Mouse (Mus musculus) forebrain, embryonic 13.5 days (tissue): Measurements from ENCODE around the gene Rnf222. TPM values are rescaled to one million over a fixed set of nuclear protein-coding genes. Genes with fewer than 3 reads are reported as not detected.

Source experiments
- ATAC-seq: fragments of 200-750 bp; cut with Nextera tagmentation; 2 replicates; pipeline ENCODE4 v1.8.0; 2017
- H3K27ac ChIP-seq: fragments of 300-500 bp; sonication (generic); 2 replicates; pipeline ENCODE4 v1.5.1; 2015; ENCODE audit warnings: inconsistent platforms, mild to moderate bottlenecking, moderate library complexity
- H3K27me3 ChIP-seq: fragments of 300-500 bp; sonication (generic); 2 replicates; pipeline ENCODE4 v1.6.1; 2015; ENCODE audit warnings: mild to moderate bottlenecking, inconsistent platforms
- H3K36me3 ChIP-seq: fragments of 300-500 bp; sonication (generic); 2 replicates; pipeline ENCODE4 v1.6.1; 2015; ENCODE audit warnings: mild to moderate bottlenecking, inconsistent platforms; ENCODE audit not compliant: poor library complexity, severe bottlenecking
- H3K4me1 ChIP-seq: fragments of 300-500 bp; sonication (generic); 2 replicates; pipeline ENCODE4 v1.6.1; 2015; ENCODE audit warnings: inconsistent platforms
- H3K4me2 ChIP-seq: fragments of 300-500 bp; sonication (generic); 2 replicates; pipeline ENCODE4 v1.6.1; 2015; ENCODE audit warnings: inconsistent platforms, mild to moderate bottlenecking, moderate library complexity
- H3K4me3 ChIP-seq: fragments of 300-500 bp; sonication (generic); 2 replicates; pipeline ENCODE4 v1.5.1; 2015; ENCODE audit warnings: mild to moderate bottlenecking, inconsistent platforms
- H3K9ac ChIP-seq: fragments of 300-500 bp; sonication (generic); 2 replicates; pipeline ENCODE4 v1.6.1; 2015; ENCODE audit warnings: mild to moderate bottlenecking, inconsistent platforms
- H3K9me3 ChIP-seq: fragments of 300-500 bp; sonication (generic); replicated peaks from 2 replicates; pipeline ENCODE4 v1.6.1; 2016; ENCODE audit warnings: inconsistent platforms
- WGBS: fragments of 180-500 bp; shearing (Covaris S2); methylation state at CpG from one replicate; pipeline ENCODE4 v1.1.7; 2015; 5-methylcytosine and 5-hydroxymethylcytosine counted together
- polyA plus RNA-seq: library from polyadenylated mRNA; unstranded; fragments of >200 nt; fragmentation: Nextera tagmentation; extraction: Ambion mirVana; gene quantifications from 2 replicates; pipeline ENCODE4 v1.2.1, GENCODE M21; 2015

The Rnf222 gene
- polyA plus RNA-seq, 1 experiment from 2014 or later, result 0.08 TPM

DNA sequence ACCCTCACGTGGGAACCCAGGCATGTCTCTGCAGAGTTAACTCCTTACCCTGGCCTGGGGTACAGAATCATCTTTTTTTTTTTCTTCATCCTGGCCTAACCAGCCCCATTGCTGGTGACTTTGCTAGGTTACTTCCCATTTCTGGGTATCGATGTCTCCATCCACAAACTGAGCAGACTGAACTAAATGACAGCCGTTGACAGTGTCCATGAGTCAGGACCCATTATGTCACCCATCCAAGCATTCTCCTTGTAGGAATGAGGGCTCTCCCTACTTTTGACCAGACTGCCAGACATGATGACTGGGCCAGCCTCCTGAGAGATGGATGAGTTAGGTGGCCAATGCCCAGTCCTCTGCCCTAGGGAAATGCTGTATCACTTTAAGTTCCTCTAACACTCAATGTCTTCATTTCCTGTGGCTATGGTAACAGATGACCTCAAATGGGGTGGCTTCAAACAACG lies 24.7 kb upstream of the Rnf222 start:
- Histone ChIP-seq H3K9me3 (no peaks in the 10 kb centered on the region), H3K4me2 (no peak overlapping the region), H3K9ac (no peak overlapping the region), H3K4me1 (no peaks in the 10 kb centered on the region), H3K27ac (no peak overlapping the region), H3K36me3 (no peaks in the 10 kb centered on the region), H3K4me3 (no peak overlapping the region), H3K27me3 (no peaks in the 10 kb centered on the region)
- no peak for ATAC-seq
- 79% methylated on average over 4 of the region's 4 CpGs for WGBS

DNA sequence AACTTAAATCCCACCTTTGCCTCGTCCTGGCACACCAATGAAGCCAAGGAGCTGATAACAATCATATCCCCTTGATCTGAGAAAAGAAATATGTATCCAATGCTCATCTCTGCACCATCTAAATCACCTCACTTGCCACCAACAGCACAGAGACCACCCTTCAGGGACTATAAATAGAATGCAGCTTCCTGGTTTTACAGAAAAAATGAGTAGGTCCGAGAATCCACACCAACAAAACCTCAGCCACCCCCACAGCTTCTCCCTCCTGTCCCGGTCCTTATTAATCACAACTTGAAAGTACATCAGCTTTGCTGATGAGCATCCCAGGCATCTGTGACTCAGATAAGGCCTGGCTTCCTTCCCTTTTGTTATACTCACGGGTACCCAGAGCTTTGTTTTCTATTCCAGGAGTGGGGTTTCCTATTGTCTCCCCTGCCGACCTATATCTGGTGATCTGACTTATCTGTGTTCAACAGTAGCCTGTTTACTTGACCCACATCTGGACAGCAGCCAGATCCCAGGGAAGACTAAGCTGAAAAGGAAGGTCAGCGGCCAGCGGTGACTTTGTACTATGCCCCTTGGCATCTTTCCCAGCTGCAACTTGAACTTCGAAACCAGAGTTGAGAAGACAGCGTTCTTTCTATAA lies 23.7 kb upstream of the Rnf222 start:
- H3K36me3 ChIP-seq, result no peaks in the 10 kb centered on the region
- H3K9ac ChIP-seq, result no peak overlapping the region
- ATAC-seq, result no peak
- H3K4me2 ChIP-seq, result no peak overlapping the region
- H3K4me1 ChIP-seq, result no peaks in the 10 kb centered on the region
- H3K4me3 ChIP-seq, result no peak overlapping the region
- no peak overlapping the region for H3K27ac ChIP-seq
- no peaks in the 10 kb centered on the region for H3K27me3 ChIP-seq
- WGBS, result 63% methylated on average over 9 of the region's 9 CpGs
- no peaks in the 10 kb centered on the region for H3K9me3 ChIP-seq

DNA sequence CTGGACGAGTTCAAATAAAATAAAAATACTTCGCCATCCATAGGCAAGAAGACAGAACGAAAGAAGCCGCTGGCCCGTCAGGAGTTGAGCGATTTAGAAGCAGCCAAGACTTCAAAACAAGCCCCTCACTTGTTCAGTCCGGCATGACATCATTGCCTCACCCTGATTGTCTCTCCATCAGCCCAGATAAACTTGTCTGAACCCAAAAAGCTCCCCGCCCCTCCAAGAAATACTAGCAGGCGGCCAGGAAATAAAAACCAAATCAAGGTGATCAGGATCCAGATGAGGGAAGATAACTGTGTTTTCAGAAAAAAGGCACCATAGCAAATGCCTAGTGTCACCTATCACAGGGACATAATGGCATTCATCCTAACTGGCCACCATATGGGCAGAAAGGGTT lies 17.1 kb upstream of the Rnf222 start:
- Histone ChIP-seq H3K9ac (no peak overlapping the region), H3K4me3 (no peak overlapping the region), H3K36me3 (no peaks in the 10 kb centered on the region), H3K27me3 (no peaks in the 10 kb centered on the region), H3K4me2 (no peak overlapping the region), H3K4me1 (no peaks in the 10 kb centered on the region), H3K27ac (no peak overlapping the region), H3K9me3 (no peaks in the 10 kb centered on the region)
- no peak for ATAC-seq
- 81% methylated on average over 9 of the region's 9 CpGs for WGBS

GRCm38 (mm10) chr11:68871748-68872147 lies 16.6 kb upstream of the Rnf222 start, which contains the start of gene Ndel1:
Ndel1 (minus strand) TSS chr11:68871858.
- Histone ChIP-seq H3K4me1 (no peaks in the 10 kb centered on the region), H3K4me2 (no peak within 1 kb of the TSS), H3K9me3 (no peaks in the 10 kb centered on the region), H3K27me3 (no peaks in the 10 kb centered on the region), H3K9ac (no peak within 1 kb of the TSS), H3K36me3 (no peaks in the 10 kb centered on the region), H3K4me3 (no peak within 1 kb of the TSS), H3K27ac (no peak within 1 kb of the TSS)
- 66% methylated on average over 6 of the region's 6 CpGs for WGBS
- ATAC-seq, result no peak

DNA sequence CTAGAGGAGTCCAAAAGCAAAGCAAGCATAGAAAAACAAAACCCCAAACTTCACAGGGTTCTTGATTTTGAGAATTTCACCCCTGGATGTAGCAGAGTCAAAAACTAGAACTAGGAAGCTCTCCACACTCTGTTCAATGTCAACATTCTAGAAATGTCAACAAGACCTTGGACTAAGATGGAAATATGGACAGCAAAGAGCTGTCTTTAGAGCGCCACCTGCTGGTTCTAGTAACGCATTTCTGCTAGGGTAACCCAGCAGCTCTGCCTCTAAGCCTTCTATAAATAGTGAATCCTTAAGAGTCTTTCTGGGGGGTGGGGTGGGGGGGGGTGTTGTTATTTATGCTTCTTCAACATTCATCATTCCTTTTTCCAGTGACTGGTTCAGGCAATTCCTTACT lies 13.5 kb upstream of the Rnf222 start:
- Histone ChIP-seq H3K27ac (no peak overlapping the region), H3K9ac (no peak overlapping the region), H3K9me3 (no peaks in the 10 kb centered on the region), H3K36me3 (no peaks in the 10 kb centered on the region), H3K4me2 (no peak overlapping the region), H3K27me3 (no peaks in the 10 kb centered on the region), H3K4me3 (no peak overlapping the region), H3K4me1 (no peaks in the 10 kb centered on the region)
- ATAC-seq, result no peak
- 2% methylated on average over 2 of the region's 2 CpGs for WGBS

DNA sequence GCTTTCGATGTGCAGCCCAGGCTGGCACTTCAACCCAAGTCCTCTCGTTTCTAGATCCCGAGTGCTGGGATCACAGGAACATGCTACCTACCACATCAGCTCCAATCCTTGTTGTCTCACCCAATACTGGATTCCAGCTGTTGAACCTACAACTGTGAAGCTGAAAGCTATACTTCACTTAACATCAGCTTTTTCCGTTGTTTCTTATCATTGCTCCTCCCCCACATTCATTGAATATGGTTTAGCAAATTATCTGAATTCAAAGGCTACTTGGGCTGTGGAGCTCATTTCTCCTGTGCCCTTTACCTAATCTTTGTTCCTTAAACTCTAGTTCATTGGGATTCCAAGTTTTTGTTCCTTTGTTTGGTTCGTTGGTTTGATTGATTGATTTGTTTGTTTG lies 9.5 kb upstream of the Rnf222 start:
- Histone ChIP-seq H3K4me3 (no peak overlapping the region), H3K9me3 (no peaks in the 10 kb centered on the region), H3K27me3 (no peaks in the 10 kb centered on the region), H3K4me1 (no peaks in the 10 kb centered on the region), H3K4me2 (no peak overlapping the region), H3K9ac (no peak overlapping the region), H3K36me3 (no peaks in the 10 kb centered on the region), H3K27ac (no peak overlapping the region)
- WGBS, result 91% methylated on average over 5 of the region's 5 CpGs
- no peak for ATAC-seq

GRCm38 (mm10) chr11:68882107-68882506 lies 6.2 kb upstream of the Rnf222 start:
- Histone ChIP-seq H3K9me3 (no peaks in the 10 kb centered on the region), H3K4me2 (no peak overlapping the region), H3K27me3 (no peaks in the 10 kb centered on the region), H3K4me3 (no peak overlapping the region), H3K27ac (no peak overlapping the region), H3K9ac (no peak overlapping the region), H3K4me1 (no peaks in the 10 kb centered on the region), H3K36me3 (no peaks in the 10 kb centered on the region)
- ATAC-seq, result no peak
- 21% methylated on average over 14 of the region's 14 CpGs for WGBS

DNA sequence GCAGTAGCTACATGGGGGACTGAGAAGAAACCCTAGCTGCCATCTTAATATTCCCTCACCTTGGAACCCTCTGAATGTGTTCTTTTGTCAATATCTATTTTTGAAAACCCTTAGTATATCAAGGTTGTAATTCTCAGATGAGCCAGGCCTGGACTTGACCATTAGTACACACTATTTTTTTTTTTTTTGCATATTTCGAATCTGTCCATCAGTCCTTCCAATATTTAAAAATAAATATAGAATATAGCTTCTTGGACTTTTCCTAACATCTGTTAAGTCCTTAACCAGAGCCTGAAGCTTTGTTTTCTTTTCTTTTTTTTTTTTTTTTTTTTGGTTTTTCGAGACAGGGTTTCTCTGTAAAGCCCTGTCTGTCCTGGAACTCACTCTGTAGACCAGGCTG lies 4.5 kb upstream of the Rnf222 start:
- ATAC-seq, result no peak
- Histone ChIP-seq H3K27me3 (no peaks in the 10 kb centered on the region), H3K4me2 (no peak overlapping the region), H3K4me1 (no peaks in the 10 kb centered on the region), H3K4me3 (no peak overlapping the region), H3K36me3 (no peaks in the 10 kb centered on the region), H3K27ac (no peak overlapping the region), H3K9ac (no peak overlapping the region), H3K9me3 (no peaks in the 10 kb centered on the region)
- WGBS, result 82% methylated on average over 2 of the region's 2 CpGs

DNA sequence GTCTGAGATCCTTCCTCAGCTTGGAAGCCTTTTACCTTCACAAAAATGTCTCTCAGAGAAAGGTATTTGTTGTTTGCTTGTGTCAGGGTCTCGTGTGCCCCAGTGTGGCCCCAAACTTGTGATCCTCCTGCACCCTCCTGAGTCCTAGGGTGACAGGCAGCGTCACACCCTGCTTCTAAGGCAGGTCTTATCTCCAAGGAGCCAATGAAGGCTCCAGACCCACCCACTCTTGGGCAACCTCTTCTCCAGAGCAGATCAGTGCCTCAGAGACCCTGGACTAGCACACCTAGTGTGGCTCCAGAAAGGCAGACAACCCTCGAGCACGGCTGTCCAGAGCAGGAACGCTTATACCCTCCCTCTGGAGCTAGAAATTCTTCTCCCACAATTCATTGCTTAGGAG lies 4.0 kb upstream of the Rnf222 start:
- ATAC-seq, result no peak
- no peaks in the 10 kb centered on the region for H3K4me1 ChIP-seq
- H3K9ac ChIP-seq, result no peak overlapping the region
- no peaks in the 10 kb centered on the region for H3K9me3 ChIP-seq
- no peaks in the 10 kb centered on the region for H3K36me3 ChIP-seq
- H3K27ac ChIP-seq, result no peak overlapping the region
- H3K4me2 ChIP-seq, result no peak overlapping the region
- H3K27me3 ChIP-seq, result no peaks in the 10 kb centered on the region
- 78% methylated on average over 5 of the region's 5 CpGs for WGBS
- H3K4me3 ChIP-seq, result no peak overlapping the region

DNA sequence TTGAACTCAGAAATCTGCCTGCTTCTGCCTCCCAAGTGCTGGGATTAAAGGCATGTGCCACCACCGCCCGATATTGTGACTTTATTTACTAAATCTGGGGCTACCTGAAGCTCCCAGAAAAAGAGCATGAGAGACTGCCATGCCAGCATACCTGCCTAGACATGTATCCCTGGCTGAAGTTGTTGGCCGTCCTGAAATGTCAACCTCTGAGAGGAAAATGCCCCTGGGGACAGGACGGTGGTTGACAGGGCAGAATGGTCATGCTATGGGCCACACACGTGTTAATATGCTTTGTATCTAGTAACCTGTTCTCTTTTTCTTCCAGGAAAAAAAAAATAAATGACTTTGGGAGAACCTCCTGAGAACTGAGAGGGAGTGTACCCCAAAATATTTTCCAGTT lies 2.3 kb upstream of the Rnf222 start:
- WGBS, result 88% methylated on average over 5 of the region's 5 CpGs
- Histone ChIP-seq H3K4me1 (no peaks in the 10 kb centered on the region), H3K36me3 (no peaks in the 10 kb centered on the region), H3K4me3 (no peak overlapping the region), H3K9me3 (no peaks in the 10 kb centered on the region), H3K9ac (no peak overlapping the region), H3K27ac (no peak overlapping the region), H3K4me2 (no peak overlapping the region), H3K27me3 (no peaks in the 10 kb centered on the region)
- ATAC-seq, result no peak

- no peak overlapping the region for H3K4me3 ChIP-seq
- H3K4me1 ChIP-seq, result no peaks in the 10 kb centered on the region
- no peaks in the 10 kb centered on the region for H3K9me3 ChIP-seq
- H3K36me3 ChIP-seq, result no peaks in the 10 kb centered on the region
- H3K4me2 ChIP-seq, result no peak overlapping the region
- H3K27ac ChIP-seq, result no peak overlapping the region
- WGBS, result 72% methylated on average over 2 of the region's 2 CpGs
- no peak for ATAC-seq
- H3K9ac ChIP-seq, result no peak overlapping the region
- H3K27me3 ChIP-seq, result no peaks in the 10 kb centered on the region
Measured at GRCm38 (mm10) chr11:68888653-68889052, 300 bp downstream of the Rnf222 start.

DNA sequence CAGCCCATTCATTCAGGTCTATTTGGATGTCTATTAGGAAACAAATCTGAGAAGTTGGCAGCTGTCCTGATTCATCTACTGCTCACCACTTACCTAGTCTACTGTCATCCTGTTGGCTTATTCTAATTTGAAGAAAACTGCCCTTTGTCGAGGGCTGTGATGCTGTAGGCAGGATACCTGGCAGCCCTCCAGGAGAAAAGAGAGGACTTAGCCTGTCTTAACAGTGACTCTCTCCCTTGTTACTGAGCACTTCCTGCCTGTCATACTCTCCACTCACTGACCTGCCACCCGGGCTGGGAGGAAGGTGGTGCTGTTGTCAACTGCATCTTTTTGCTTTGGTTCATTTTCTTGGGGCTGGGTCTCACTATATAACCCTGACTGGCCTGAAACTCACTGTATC lies 2.3 kb downstream of the Rnf222 start:
- no peaks in the 10 kb centered on the region for H3K36me3 ChIP-seq
- no peak overlapping the region for H3K4me2 ChIP-seq
- no peak overlapping the region for H3K4me3 ChIP-seq
- H3K9ac ChIP-seq, result no peak overlapping the region
- ATAC-seq, result no peak
- H3K27me3 ChIP-seq, result no peaks in the 10 kb centered on the region
- no peak overlapping the region for H3K27ac ChIP-seq
- H3K4me1 ChIP-seq, result no peaks in the 10 kb centered on the region
- no peaks in the 10 kb centered on the region for H3K9me3 ChIP-seq
- WGBS, result 60% methylated on average over 2 of the region's 2 CpGs

GRCm38 (mm10) chr11:68891823-68892222 lies 3.5 kb downstream of the Rnf222 start:
- no peak overlapping the region for H3K9ac ChIP-seq
- no peak overlapping the region for H3K4me3 ChIP-seq
- no peak for ATAC-seq
- no peaks in the 10 kb centered on the region for H3K9me3 ChIP-seq
- no peaks in the 10 kb centered on the region for H3K4me1 ChIP-seq
- no peaks in the 10 kb centered on the region for H3K27me3 ChIP-seq
- H3K27ac ChIP-seq, result no peak overlapping the region
- H3K4me2 ChIP-seq, result no peak overlapping the region
- no peaks in the 10 kb centered on the region for H3K36me3 ChIP-seq
- WGBS, result 91% methylated on average over 5 of the region's 5 CpGs
